Mouse (Mus musculus): Measurements from ENCODE around the gene Aicda. TPM values are rescaled to one million over a fixed set of nuclear protein-coding genes. Genes with fewer than 3 reads are reported as not detected.

Gene Aicda
- polyA plus RNA-seq, 1 experiment from 2014 or later, result 0.33 TPM

DNA sequence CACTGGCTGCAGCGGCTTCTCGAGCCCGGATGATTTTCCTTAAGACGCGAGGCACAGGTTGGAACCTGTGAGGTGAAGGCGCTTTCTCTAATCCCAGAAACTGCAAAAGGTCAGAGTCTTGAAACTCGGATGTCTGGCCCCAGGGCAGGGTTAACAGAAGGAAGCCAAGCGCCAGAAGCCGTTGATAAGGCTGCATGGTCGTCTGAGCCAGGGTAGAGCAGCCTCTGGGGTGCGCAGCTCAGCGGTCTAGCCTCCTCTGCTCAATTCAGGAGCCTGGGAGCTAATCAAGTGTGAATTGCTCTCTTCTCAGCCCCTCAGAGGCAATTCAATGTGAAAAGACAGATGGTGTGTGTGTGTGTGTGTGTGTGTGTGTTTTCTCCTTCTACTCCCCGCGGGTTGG is 56.2 kb downstream of the Aicda start, which contains the start of gene Gdf3:
TSS of gene Gdf3 (minus strand) at position 317 of the 400 bp plus-strand sequence.
- Histone ChIP-seq H3K27ac (ENCODE audit: low read depth, low read length) (no peak within 1 kb of the TSS), H3K4me2 (ENCODE audit: low read length) (no peak within 1 kb of the TSS), H3K9me3 (ENCODE audit: control insufficient read depth, low read length) (no peaks in the 10 kb centered on the region), H3K27me3 (replicated peaks; ENCODE audit: control insufficient read depth, insufficient read depth, low read length) (no peaks in the 10 kb centered on the region), H3K9ac (ENCODE audit: low read depth, low read length) (no peak within 1 kb of the TSS), H3K4me1 (ENCODE audit: control insufficient read depth, insufficient read depth, low read depth, low read length) (no peaks in the 10 kb centered on the region), H3K36me3 (ENCODE audit: control insufficient read depth, insufficient read depth, low read length) (no peaks in the 10 kb centered on the region), H3K4me3 (ENCODE audit: low read length) (no peak within 1 kb of the TSS)
- WGBS, result 62% methylated on average over 14 of the region's 14 CpGs
- ATAC-seq, result peak; percentile 64

DNA sequence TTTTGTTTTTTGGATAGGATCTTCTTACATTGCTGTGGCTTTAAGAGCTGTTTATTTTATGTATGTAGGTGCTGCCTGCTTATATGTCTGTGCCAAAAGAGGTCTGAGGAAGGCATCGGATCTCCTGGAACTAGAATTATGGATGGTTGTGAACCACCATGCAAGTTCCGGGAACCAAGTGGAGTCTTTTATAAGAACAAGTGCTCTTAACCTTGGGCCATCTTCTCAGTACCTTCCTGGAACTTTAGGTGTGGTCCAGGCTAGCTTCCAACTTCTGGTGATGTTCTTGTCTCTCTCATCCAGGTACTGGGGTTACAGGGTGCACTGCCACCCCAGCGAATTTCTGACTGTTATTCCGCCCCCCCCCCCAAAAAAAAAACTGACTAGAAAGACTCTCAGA is 58.8 kb downstream of the Aicda start:
- Histone ChIP-seq H3K4me3 (ENCODE audit: low read length) (no peak overlapping the region), H3K36me3 (ENCODE audit: control insufficient read depth, insufficient read depth, low read length) (no peaks in the 10 kb centered on the region), H3K4me2 (ENCODE audit: low read length) (no peak overlapping the region), H3K4me1 (ENCODE audit: control insufficient read depth, insufficient read depth, low read depth, low read length) (no peaks in the 10 kb centered on the region), H3K9me3 (ENCODE audit: control insufficient read depth, low read length) (no peaks in the 10 kb centered on the region), H3K27me3 (replicated peaks; ENCODE audit: control insufficient read depth, insufficient read depth, low read length) (no peaks in the 10 kb centered on the region), H3K27ac (ENCODE audit: low read depth, low read length) (no peak overlapping the region), H3K9ac (ENCODE audit: low read depth, low read length) (no peak overlapping the region)
- 86% methylated on average over 4 of the region's 4 CpGs for WGBS
- ATAC-seq, result no peak

Other genes starting within 250 kb of the Aicda start
- gene M6pr, start 245.1 kb upstream of the Aicda start, polyA plus RNA-seq (2015; fragmentation: Nextera tagmentation; extraction: Ambion mirVana), result 51.8 and 53.1 TPM in 2 replicates
- 21.1 and 27.2 TPM in 2 replicates for gene Phc1, start 213.2 kb upstream of the Aicda start, polyA plus RNA-seq (2015; fragmentation: Nextera tagmentation; extraction: Ambion mirVana)
- 105 and 116 TPM in 2 replicates for gene Rimklb, start 55.0 kb upstream of the Aicda start, polyA plus RNA-seq (2015; fragmentation: Nextera tagmentation; extraction: Ambion mirVana)
- gene Mfap5, start 48.0 kb upstream of the Aicda start, polyA plus RNA-seq (2015; fragmentation: Nextera tagmentation; extraction: Ambion mirVana), result 3.6 and 3.9 TPM in 2 replicates
- gene Apobec1, start 48.6 kb downstream of the Aicda start, polyA plus RNA-seq (2015; fragmentation: Nextera tagmentation; extraction: Ambion mirVana), result 1.3 and 2.8 TPM in 2 replicates
- gene Gdf3, start 56.3 kb downstream of the Aicda start, polyA plus RNA-seq (2015; fragmentation: Nextera tagmentation; extraction: Ambion mirVana), result 0.06 TPM in 1 of 2 replicates, not detected in the other
- not detected in 2 replicates for gene Dppa3, start 72.6 kb downstream of the Aicda start, polyA plus RNA-seq (2015; fragmentation: Nextera tagmentation; extraction: Ambion mirVana)
- gene Nanog, start 153.7 kb downstream of the Aicda start, polyA plus RNA-seq (2015; fragmentation: Nextera tagmentation; extraction: Ambion mirVana), result 0.08 and 0.25 TPM in 2 replicates
- 57.0 and 57.4 TPM in 2 replicates for gene Slc2a3, start 247.8 kb downstream of the Aicda start, polyA plus RNA-seq (2015; fragmentation: Nextera tagmentation; extraction: Ambion mirVana)

Data from hindbrain, embryonic 16.5 days (tissue).